Mouse (Mus musculus) stomach, postnatal 0 days (tissue): ENCODE measurements around the gene Ddx46. TPM values are rescaled to one million over a fixed set of nuclear protein-coding genes. Genes with fewer than 3 reads are reported as not detected.
A peak's percentile ranks its signal among the peaks of the same experiment; 100 is the strongest.

Experiments used
- ATAC-seq: fragments of 200-750 bp; cut with Nextera tagmentation; 2 replicates; pipeline ENCODE4 v1.8.0; 2017; ENCODE audit not compliant: low FRiP score, low TSS enrichment
- DNase-seq: peaks from one replicate; pipeline ENCODE4 v3.0.0-alpha.2; 2016; ENCODE audit warnings: low spot score
- H3K27ac ChIP-seq: fragments of 300-500 bp; sonication (generic); replicated peaks from 2 replicates; pipeline ENCODE4 v1.5.1; 2014; ENCODE audit warnings: mild to moderate bottlenecking, control low read depth
- H3K27me3 ChIP-seq: fragments of 300-500 bp; sonication (generic); 2 replicates; pipeline ENCODE4 v1.6.1; 2014; ENCODE audit warnings: low read length; ENCODE audit not compliant: control insufficient read depth, insufficient read depth
- H3K36me3 ChIP-seq: fragments of 300-500 bp; sonication (generic); 2 replicates; pipeline ENCODE4 v1.6.1; 2014; ENCODE audit warnings: low read length, mixed read lengths; ENCODE audit not compliant: control insufficient read depth, insufficient read depth
- H3K4me1 ChIP-seq: fragments of 300-500 bp; sonication (generic); replicated peaks from 2 replicates; pipeline ENCODE4 v1.6.1; 2014; ENCODE audit warnings: antibody characterized with exemption; ENCODE audit not compliant: control insufficient read depth, insufficient read depth
- H3K4me2 ChIP-seq: fragments of 300-500 bp; sonication (generic); replicated peaks from 2 replicates; pipeline ENCODE4 v1.6.1; 2014; ENCODE audit warnings: low read depth, mild to moderate bottlenecking, control low read depth, moderate library complexity
- H3K4me3 ChIP-seq: fragments of 300-500 bp; sonication (generic); 2 replicates; pipeline ENCODE4 v1.5.1; 2014; ENCODE audit warnings: low read depth, low read length, control low read depth
- H3K9ac ChIP-seq: fragments of 300-500 bp; sonication (generic); 2 replicates; pipeline ENCODE4 v1.6.1; 2014; ENCODE audit warnings: mild to moderate bottlenecking, low read length, control low read depth, mixed read lengths
- H3K9me3 ChIP-seq: fragments of 300-500 bp; sonication (generic); 2 replicates; pipeline ENCODE4 v1.6.1; 2016; ENCODE audit warnings: low read length; ENCODE audit not compliant: control insufficient read depth
- CTCF ChIP-seq: IDR thresholded peaks from 2 replicates; pipeline ENCODE4 v1.5.1; 2016; ENCODE audit warnings: antibody characterized with exemption, low read depth, mild to moderate bottlenecking, moderate library complexity
- EP300 ChIP-seq: optimal IDR thresholded peaks from 2 replicates; pipeline ENCODE3; 2016; ENCODE audit warnings: antibody characterized with exemption
- WGBS: fragments of 180-500 bp; shearing (Covaris S2); extraction: QIAGEN DNeasy Blood & Tissue Kit; methylation state at CpG from one replicate; pipeline ENCODE4 v1.1.7; 2014; 5-methylcytosine and 5-hydroxymethylcytosine counted together
- polyA plus RNA-seq: library from polyadenylated mRNA; unstranded; fragments of >200 nt; fragmentation: Nextera tagmentation; extraction: Ambion mirVana; gene quantifications from 2 replicates; pipeline ENCODE4 v1.2.1, GENCODE M21; 2015

Gene Ddx46
- polyA plus RNA-seq: 14.9 and 15.2 TPM in 2 replicates

DNA sequence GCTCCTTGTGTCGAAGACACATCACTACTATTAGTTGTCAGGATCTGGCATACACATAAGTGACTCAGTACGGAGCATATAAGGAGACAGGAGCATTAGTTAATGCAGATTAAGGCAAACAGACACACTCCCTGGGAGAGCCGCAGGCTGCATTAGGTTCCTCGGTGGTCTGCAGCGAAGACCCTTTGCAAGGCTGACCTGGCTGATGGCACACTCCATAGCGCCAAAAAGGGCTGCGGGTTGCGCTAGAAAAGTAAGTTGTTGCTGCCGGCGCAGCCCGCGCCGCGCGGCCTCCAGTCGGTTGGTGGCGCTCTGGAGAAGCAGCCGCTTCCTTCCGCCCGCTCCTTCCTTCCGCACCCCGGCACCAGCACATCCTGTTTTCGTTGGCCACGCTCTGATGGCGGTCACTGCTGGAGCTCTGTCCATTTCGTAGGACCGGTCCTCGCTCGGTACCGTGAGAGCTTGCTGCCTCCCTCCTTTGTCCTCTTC is at the start of gene Ddx46:
Ddx46 (plus strand) TSS at position 389 of the 489 bp plus-strand sequence.
- peak within 1 kb of the TSS; percentile 92 for H3K9ac ChIP-seq
- DNase-seq (peak; percentile 93), ATAC-seq (peak; percentile 89)
- H3K4me2 ChIP-seq: peak within 1 kb of the TSS; percentile 77
- no peaks in the 10 kb centered on the region for H3K4me1 ChIP-seq
- H3K9me3 ChIP-seq: no peaks in the 10 kb centered on the region
- H3K4me3 ChIP-seq: peak within 1 kb of the TSS; percentile 93
- H3K27me3 ChIP-seq: no peaks in the 10 kb centered on the region
- H3K27ac ChIP-seq: peak within 1 kb of the TSS; percentile 61; the same call in 1 of the 2 replicates
- TF ChIP-seq EP300: no peak
- peak; percentile 93 for TF ChIP-seq CTCF
- H3K36me3 ChIP-seq: no peaks in the 10 kb centered on the region
- 6% methylated on average over 21 of the region's 30 CpGs for WGBS

DNA sequence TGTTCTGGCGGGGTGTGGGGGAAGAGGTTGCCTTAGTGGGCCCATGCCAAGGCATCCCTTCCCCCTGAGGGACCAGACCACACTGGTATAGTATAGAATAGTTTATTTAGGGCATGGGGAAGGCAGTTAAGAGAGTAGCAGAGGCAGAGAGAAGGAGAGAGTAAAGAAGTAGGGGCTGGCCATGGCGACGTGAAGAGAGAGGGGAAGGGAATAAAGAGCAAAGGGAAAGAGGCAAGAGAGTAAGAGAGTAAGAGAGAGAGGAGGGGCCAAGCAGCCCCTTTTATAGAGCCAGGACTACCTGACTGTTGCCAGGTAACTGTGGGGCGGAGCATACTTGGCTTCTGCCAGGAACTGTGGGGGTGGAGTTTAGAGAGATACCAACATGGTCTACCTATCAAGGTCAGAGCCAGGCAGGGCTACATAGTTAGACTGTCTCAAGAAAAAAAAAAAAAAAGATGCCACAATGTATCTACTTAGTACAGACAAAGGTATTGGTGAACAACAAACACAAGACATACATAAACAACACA is 42.8 kb upstream of the Ddx46 start:
- DNase-seq (no peak), ATAC-seq (peak; percentile 11; the same call in 1 of the 2 replicates)
- no peak overlapping the region for H3K27ac ChIP-seq
- no peak overlapping the region for H3K4me2 ChIP-seq
- no peaks in the 10 kb centered on the region for H3K27me3 ChIP-seq
- no peak for TF ChIP-seq CTCF
- TF ChIP-seq EP300: no peak
- 72% methylated on average over 4 of the region's 4 CpGs for WGBS
- H3K9me3 ChIP-seq: no peaks in the 10 kb centered on the region
- H3K4me3 ChIP-seq: no peak overlapping the region
- H3K4me1 ChIP-seq: no peaks in the 10 kb centered on the region
- peaks cover 17% of the 10 kb centered on the region for H3K36me3 ChIP-seq
- H3K9ac ChIP-seq: no peak overlapping the region

DNA sequence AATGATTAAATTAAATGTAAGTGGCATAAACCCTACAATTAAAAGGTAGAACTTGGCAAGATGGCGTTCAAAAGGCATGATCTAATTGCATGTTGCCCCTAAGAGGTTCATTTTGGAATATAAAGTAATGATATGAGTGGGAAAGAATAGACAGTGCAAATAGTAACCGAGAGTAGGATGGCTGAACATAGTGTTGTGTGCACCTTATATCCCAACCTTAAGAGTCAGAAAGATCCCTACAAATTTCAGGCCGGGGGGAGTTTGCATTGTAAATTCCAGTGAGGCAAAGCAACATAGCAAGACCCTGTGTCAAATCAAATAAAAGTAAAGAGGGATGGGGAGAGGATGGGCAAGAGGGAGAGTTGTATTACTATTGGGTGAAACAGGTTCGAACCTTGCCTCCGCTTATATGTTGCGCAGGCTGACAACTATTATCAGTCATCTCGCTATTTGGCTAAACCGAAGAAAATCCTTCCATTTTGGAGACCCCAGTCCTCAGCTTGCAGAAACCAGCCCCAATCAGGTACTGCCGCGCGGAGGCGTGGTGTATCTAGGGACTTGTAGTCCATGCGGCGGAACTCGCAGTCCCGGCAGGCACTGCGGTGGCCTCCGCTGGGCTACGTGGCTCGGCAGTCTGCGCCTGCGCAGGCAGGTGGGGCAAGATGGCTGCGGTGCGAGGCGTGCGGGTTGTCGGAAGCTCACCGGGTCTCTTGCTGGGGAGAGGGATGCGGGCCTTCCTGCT is 42.1 kb upstream of the Ddx46 start:
- H3K9ac ChIP-seq: peak overlapping the region; percentile 83
- no peaks in the 10 kb centered on the region for H3K27me3 ChIP-seq
- TF ChIP-seq CTCF (peak; percentile 50), EP300 (no peak)
- peak overlapping the region; percentile 83 for H3K4me3 ChIP-seq
- DNase-seq: peak; percentile 97
- no peaks in the 10 kb centered on the region for H3K9me3 ChIP-seq
- peak; percentile 98 for ATAC-seq
- peak overlapping the region; percentile 76 for H3K4me2 ChIP-seq
- 5% methylated on average over 29 of the region's 29 CpGs for WGBS
- H3K27ac ChIP-seq: peak overlapping the region; percentile 73
- H3K36me3 ChIP-seq: peaks cover 17% of the 10 kb centered on the region
- no peaks in the 10 kb centered on the region for H3K4me1 ChIP-seq

DNA sequence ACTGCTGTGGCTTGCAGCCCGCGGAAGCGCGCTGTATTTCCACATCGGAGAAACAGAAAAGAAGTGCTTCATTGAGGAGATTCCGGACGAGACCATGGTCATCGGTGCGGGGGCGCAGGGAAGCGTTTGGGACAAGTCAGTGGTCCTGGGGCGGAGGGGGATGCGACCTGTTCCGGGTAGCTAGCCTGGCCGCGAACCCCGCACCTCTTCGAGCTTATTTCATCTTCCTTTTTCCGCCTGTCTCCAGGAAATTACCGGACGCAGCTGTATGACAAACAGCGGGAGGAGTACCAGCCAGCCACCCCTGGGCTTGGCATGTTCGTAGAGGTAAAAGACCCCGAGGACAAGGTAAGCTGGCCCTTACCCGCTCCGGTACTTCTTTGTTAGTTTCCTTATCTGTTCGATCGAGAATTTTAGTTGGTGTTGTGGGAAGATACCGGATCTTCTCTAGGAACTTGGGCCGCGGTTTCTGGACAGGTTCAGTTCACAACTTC is 41.5 kb upstream of the Ddx46 start:
- WGBS: under 1% methylated on average over 31 of the region's 31 CpGs
- TF ChIP-seq CTCF: no peak
- H3K9ac ChIP-seq: peak overlapping the region; percentile 83
- peak; percentile 51 for ATAC-seq
- peak overlapping the region; percentile 73 for H3K27ac ChIP-seq
- H3K9me3 ChIP-seq: no peaks in the 10 kb centered on the region
- H3K36me3 ChIP-seq: peaks cover 17% of the 10 kb centered on the region
- no peaks in the 10 kb centered on the region for H3K27me3 ChIP-seq
- H3K4me3 ChIP-seq: peak overlapping the region; percentile 83
- peak overlapping the region; percentile 76 for H3K4me2 ChIP-seq
- H3K4me1 ChIP-seq: no peaks in the 10 kb centered on the region
- no peak for DNase-seq

DNA sequence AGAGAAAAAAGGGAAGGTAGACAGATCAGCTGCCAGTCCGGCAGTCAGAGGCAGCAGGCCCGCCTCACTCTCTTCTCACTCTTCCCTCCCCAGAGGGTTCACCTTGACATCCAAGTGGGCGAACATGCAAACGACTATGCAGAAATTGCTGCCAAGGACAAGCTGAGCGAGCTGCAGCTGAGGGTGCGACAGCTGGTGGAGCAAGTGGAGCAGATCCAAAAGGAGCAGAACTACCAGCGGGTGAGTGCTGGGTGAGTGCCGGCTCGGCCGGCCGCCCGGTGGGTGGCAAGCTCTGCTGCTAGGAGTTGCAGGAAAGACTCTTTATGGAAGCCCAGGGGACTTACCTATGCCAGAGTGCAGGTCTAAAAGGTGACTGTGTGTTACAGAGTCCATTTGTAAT is 39.5 kb upstream of the Ddx46 start:
- no peak for DNase-seq
- no peak for TF ChIP-seq EP300
- TF ChIP-seq CTCF: no peak
- Histone ChIP-seq H3K27ac (no peak overlapping the region), H3K9ac (no peak overlapping the region), H3K4me1 (no peaks in the 10 kb centered on the region; the same call in 1 of the 2 replicates), H3K9me3 (no peaks in the 10 kb centered on the region), H3K27me3 (no peaks in the 10 kb centered on the region), H3K4me3 (no peak overlapping the region), H3K4me2 (no peak overlapping the region), H3K36me3 (peaks cover 17% of the 10 kb centered on the region)
- no peak for ATAC-seq
- 93% methylated on average over 12 of the region's 12 CpGs for WGBS

DNA sequence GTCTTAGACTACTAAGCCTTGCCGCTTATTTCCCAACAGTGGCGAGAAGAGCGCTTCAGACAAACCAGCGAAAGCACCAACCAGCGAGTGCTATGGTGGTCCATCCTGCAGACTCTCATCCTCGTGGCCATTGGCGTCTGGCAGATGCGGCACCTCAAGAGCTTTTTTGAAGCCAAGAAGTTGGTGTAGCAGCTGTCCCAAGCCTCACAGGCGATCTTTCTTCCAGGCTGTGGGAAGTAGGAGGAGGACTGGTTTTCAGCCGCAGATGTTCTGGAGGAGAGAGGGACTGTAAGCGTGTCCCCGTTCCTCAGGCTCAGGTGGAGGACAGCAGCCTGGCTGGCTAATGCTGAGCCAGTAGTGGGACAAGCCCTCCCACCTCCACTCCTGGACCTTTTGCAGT is 38.0 kb upstream of the Ddx46 start:
- no peaks in the 10 kb centered on the region for H3K9me3 ChIP-seq
- ATAC-seq (no peak), DNase-seq (no peak)
- no peak overlapping the region for H3K27ac ChIP-seq
- no peaks in the 10 kb centered on the region for H3K27me3 ChIP-seq
- peaks cover 17% of the 10 kb centered on the region for H3K36me3 ChIP-seq
- TF ChIP-seq CTCF: no peak
- TF ChIP-seq EP300: no peak
- no peak overlapping the region for H3K9ac ChIP-seq
- WGBS: 93% methylated on average over 12 of the region's 12 CpGs
- no peaks in the 10 kb centered on the region; the same call in 1 of the 2 replicates for H3K4me1 ChIP-seq
- H3K4me2 ChIP-seq: no peak overlapping the region
- no peak overlapping the region for H3K4me3 ChIP-seq
